Mouse (Mus musculus) CD8-positive naive resting alpha-beta T cell, adult 2 months (primary cell): Measurements from ENCODE around the gene Tesc.

Source experiments
- DNase-seq, 2 experiments: peaks; one replicate each; pipeline ENCODE4 v3.0.0; 2022; ENCODE audit warnings: low read depth in 2 of 2, low spot score in 2 of 2

The Tesc gene

DNA sequence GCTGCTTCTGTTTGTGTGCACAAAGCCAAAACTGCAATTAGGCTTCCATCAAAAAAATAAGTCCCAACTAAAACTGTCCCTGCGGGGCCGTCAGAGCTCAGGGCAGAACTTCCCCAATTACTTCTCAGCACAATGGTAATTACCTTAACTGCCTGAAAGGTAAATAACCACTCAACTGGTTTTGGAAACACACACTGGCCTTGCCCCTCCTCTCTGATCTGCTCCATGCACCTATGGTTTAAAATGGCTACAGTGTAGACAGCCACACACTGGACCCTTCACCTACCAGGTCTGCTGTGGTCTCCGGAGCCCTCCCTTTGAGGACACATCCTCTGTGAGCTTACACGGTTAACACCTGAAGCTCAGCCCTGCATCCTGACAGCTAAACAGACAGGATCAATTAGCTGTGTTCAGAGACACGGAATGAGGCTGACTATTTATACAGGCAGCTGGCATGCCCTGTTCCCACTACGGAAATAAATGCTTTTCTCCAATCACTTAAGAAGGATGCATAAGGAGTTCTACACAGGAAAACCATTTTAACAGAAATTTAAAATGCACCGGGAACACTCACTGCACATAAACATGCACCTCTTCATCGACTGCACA lies 72.4 kb downstream of the Tesc start:
- no peak for DNase-seq

- no peak for DNase-seq
Measured at GRCm38 (mm10) chr5:118105536-118105935, 78.0 kb downstream of the Tesc start.

DNA sequence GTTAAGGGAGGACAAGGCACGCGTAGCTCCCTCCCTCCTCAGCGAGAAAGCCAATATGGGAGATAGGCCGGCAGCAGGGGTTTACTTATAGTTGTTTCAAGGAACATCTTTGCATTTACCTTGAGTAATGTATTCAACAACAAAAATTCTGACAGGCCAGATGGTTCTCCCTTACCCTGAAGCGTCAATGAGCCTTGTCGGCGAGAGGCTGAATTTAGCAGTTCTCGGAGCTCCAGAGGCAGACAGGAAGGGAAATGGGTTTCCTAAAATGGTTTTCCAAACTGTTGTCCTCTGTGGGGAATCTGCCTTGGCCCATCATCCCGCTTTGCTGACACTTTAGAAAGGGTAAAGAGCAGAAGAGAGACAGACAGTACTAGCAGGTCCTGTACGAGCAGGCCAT lies 79.1 kb downstream of the Tesc start:
- DNase-seq = no peak

DNA sequence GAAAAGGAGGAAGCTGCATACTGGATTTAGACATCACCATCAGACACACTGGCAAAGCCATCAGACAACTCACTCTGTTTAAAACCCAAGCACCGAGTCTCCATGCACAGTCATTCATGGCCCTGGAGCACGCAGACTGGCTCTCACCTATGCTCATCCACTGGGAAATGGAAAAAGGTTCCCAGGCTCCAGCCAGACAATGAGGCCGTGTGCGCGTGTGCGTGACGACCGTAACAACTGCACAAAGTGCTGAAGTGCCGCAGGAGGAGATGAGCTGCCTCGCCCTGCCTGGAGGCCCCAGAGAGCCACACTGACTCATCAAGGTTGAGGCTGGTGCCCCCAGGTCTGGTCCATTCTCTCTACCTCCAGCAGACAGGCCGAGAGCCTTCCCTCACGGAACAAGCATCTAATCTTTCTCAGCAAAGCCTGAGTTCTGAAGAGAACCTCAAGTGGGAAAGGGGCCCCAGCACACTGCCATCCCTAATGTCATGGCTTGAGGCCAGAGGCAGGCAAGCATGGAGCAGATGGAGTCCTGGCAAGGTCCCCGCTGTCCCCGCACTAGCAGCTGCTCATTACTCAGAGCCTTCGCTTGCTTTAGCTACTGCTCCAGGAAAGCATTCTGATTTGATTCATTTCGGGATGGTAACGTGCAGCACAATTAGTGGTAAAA lies 80.7 kb downstream of the Tesc start:
- no peak for DNase-seq

- no peak for DNase-seq
Measured at GRCm38 (mm10) chr5:118108794-118109440, 81.4 kb downstream of the Tesc start.
